Mouse (Mus musculus) E14TG2a.4 (cell line): ENCODE measurements around the gene Srsf2.

ENCODE experiments used
- CTCF ChIP-seq: conservative IDR thresholded peaks from 2 replicates; pipeline ENCODE4 v1.5.1; 2014; ENCODE audit warnings: low read length
- NANOG ChIP-seq: IDR thresholded peaks from 2 replicates; pipeline ENCODE4 v1.6.1; 2014; ENCODE audit warnings: borderline replicate concordance, low read length, mixed read lengths

GRCm38 (mm10) chr11:116813610-116814009 is 39.3 kb downstream of the Srsf2 start:
- TF ChIP-seq CTCF (no peak), NANOG (no peak)
